Mouse (Mus musculus) liver, embryonic 15.5 days (tissue): ENCODE measurements around the gene Spock2. TPM values are rescaled to one million over a fixed set of nuclear protein-coding genes. Genes with fewer than 3 reads are reported as not detected.

ENCODE experiments used
- ATAC-seq: fragments of 200-750 bp; cut with Nextera tagmentation; 2 replicates; pipeline ENCODE4 v1.8.0; 2017; ENCODE audit warnings: moderate number of reproducible peaks, mild to moderate bottlenecking, moderate library complexity; ENCODE audit not compliant: insufficient read depth
- H3K27ac ChIP-seq: fragments of 300-500 bp; sonication (generic); replicated peaks from 2 replicates; pipeline ENCODE4 v1.5.1; 2015; ENCODE audit warnings: mild to moderate bottlenecking, inconsistent platforms
- H3K27me3 ChIP-seq: fragments of 300-500 bp; sonication (generic); 2 replicates; pipeline ENCODE4 v1.6.1; 2015; ENCODE audit warnings: mild to moderate bottlenecking, inconsistent platforms
- H3K36me3 ChIP-seq: fragments of 300-500 bp; sonication (generic); replicated peaks from 2 replicates; pipeline ENCODE4 v1.6.1; 2015; ENCODE audit warnings: moderate library complexity, mild to moderate bottlenecking, inconsistent platforms
- H3K4me1 ChIP-seq: fragments of 300-500 bp; sonication (generic); replicated peaks from 2 replicates; pipeline ENCODE4 v1.6.1; 2015; ENCODE audit warnings: inconsistent platforms
- H3K4me2 ChIP-seq: fragments of 300-500 bp; sonication (generic); 2 replicates; pipeline ENCODE4 v1.6.1; 2015; ENCODE audit warnings: moderate library complexity, mild to moderate bottlenecking, inconsistent platforms
- H3K4me3 ChIP-seq: fragments of 300-500 bp; sonication (generic); replicated peaks from 2 replicates; pipeline ENCODE4 v1.5.1; 2015; ENCODE audit warnings: mild to moderate bottlenecking, inconsistent platforms
- H3K9ac ChIP-seq: fragments of 300-500 bp; sonication (generic); 2 replicates; pipeline ENCODE4 v1.6.1; 2015; ENCODE audit warnings: moderate library complexity, mild to moderate bottlenecking, inconsistent platforms
- H3K9me3 ChIP-seq: fragments of 300-500 bp; sonication (generic); replicated peaks from 2 replicates; pipeline ENCODE4 v1.6.1; 2016; ENCODE audit warnings: inconsistent platforms
- WGBS: fragments of 180-500 bp; shearing (Covaris S2); methylation state at CpG from one replicate; pipeline ENCODE4 v1.1.7; 2015; ENCODE audit warnings: mixed read lengths; ENCODE audit not compliant: insufficient replicate concordance; 5-methylcytosine and 5-hydroxymethylcytosine counted together
- polyA plus RNA-seq: library from polyadenylated mRNA; unstranded; fragments of >200 nt; fragmentation: Nextera tagmentation; extraction: Ambion mirVana; gene quantifications from 2 replicates; pipeline ENCODE4 v1.2.1, GENCODE M21; 2015

Spock2 gene
- polyA plus RNA-seq, 1 experiment from 2014 or later, result 0.10 TPM

DNA sequence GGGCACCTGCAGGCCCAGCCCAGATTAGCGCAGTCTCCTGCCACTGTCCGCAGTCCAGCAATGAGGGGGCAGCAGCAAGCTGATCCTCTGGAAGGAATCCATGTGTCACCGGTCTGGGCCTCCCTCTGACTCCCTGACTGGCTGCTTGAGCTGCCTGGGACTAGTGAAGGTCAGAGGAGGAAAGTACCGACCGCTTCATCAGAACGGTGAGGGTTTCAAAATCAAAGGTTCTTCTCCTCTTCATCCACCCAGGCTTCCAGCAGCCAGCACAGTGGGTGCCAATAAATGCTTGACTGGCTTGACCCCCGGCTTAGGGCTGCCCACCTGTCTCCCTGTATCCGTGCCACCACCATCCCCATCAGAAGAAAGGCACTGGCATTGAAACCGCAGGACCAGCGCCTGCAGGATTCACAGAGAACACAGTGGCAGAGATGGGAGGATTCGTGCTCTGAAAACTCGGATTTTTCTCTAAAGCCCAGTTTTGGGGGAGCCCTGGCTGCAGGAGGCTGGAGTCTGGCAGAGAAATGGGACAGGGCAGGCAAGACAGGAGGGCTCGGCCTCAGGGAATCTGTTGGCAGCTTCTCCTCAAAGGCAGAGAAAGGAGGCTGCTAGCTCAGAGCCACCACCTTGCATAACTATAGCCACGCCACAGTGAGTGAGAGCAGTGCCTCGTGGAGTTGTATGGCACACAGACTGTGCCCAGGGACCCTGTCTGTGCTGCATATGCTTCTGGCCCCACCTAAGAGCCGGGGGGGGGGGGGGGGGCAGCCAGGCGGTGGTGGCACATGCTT, 2.5 kb downstream of the Spock2 start:
- no peaks in the 10 kb centered on the region for H3K36me3 ChIP-seq
- H3K4me3 ChIP-seq, result no peak overlapping the region
- no peak for ATAC-seq
- H3K9me3 ChIP-seq, result no peaks in the 10 kb centered on the region
- H3K4me1 ChIP-seq, result peaks cover 12% of the 10 kb centered on the region
- H3K9ac ChIP-seq, result no peak overlapping the region
- no peak overlapping the region for H3K27ac ChIP-seq
- WGBS, result 50% methylated on average over 17 of the region's 17 CpGs
- peaks cover 89% of the 10 kb centered on the region for H3K27me3 ChIP-seq
- H3K4me2 ChIP-seq, result no peak overlapping the region

DNA sequence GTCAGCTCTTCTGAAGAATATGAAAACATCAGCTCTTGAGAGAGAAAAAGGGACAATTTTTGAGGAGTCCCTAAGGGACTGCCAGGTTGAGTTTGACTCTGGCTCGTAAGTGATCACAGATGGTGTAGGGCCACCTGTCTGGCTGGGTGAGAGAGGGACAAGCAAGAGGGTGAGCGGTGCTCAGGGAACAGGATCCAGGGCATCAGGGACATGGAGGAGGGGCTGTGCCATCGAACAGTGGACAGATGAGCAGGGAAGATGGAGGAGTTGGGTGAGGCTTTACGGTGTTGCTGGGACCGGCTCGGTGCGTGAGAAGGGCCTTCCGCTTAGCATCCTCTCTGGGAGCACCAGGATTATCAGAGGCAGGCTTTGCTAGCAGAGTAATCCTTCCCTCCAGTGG, 3.3 kb downstream of the Spock2 start:
- no peak for ATAC-seq

DNA sequence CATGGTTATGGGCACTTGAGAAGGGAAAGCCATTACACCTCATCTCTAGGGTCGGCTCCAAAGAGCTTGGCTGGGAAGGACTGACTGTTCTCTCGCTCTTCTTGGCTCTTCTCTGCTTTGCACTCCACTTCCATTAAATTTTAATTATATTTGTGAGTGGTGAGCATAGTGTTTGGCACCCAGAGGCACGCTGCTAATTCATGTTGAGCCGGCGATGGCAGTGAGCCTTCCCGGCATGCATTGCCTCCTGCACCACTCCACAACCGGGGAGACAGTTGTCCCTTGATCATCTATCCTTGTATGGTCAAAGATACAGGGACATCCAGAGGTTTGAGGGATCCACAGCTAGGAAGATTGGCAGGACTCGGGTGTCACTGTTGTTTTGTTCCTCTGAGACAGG, 4.0 kb downstream of the Spock2 start:
- peaks cover 12% of the 10 kb centered on the region for H3K4me1 ChIP-seq
- no peak overlapping the region for H3K9ac ChIP-seq
- no peaks in the 10 kb centered on the region for H3K9me3 ChIP-seq
- no peak overlapping the region for H3K27ac ChIP-seq
- peaks cover 84% of the 10 kb centered on the region for H3K27me3 ChIP-seq
- no peak overlapping the region for H3K4me3 ChIP-seq
- H3K36me3 ChIP-seq, result no peaks in the 10 kb centered on the region
- 65% methylated on average over 8 of the region's 8 CpGs for WGBS
- no peak overlapping the region for H3K4me2 ChIP-seq
- no peak for ATAC-seq

More for the DNA sequence above, 3.3 kb downstream of the Spock2 start:
- Histone ChIP-seq H3K9ac (no peak overlapping the region), H3K4me3 (no peak overlapping the region), H3K27ac (no peak overlapping the region), H3K9me3 (no peaks in the 10 kb centered on the region), H3K4me1 (peaks cover 12% of the 10 kb centered on the region), H3K36me3 (no peaks in the 10 kb centered on the region), H3K27me3 (peaks cover 90% of the 10 kb centered on the region), H3K4me2 (no peak overlapping the region)
- 73% methylated on average over 8 of the region's 8 CpGs for WGBS

DNA sequence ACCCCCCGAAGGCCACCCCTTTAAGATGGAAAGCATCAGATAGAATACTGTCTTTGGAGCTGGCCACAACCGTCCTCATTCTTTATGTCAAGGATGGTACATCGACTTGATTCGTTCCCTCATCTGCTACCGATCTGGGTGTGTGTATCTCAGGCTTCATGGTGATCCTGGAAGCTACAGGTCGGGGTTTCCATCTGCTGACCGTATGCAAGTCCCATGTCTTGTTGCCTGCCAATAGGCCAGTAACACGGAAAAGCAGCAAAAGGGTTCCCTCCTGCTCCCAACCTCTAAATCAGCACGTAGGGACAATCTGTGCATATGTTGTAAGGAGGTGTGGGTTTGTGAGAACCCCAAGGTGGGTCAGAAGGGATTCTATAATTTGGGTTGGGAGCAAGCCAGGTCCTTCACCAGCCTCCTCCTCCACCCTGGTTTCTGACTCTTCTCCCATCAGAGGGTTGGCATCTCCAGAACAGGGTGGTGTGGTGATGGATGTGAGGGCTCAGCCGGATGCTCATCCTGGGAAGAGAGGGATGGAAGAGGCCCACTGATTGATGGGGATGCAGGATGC, 5.0 kb downstream of the Spock2 start:
- Histone ChIP-seq H3K4me3 (no peak overlapping the region), H3K9me3 (no peaks in the 10 kb centered on the region), H3K9ac (no peak overlapping the region), H3K27me3 (peaks cover 84% of the 10 kb centered on the region), H3K4me2 (no peak overlapping the region), H3K36me3 (no peaks in the 10 kb centered on the region), H3K27ac (no peak overlapping the region), H3K4me1 (peaks cover 12% of the 10 kb centered on the region)
- WGBS, result 60% methylated on average over 10 of the region's 10 CpGs
- no peak for ATAC-seq

DNA sequence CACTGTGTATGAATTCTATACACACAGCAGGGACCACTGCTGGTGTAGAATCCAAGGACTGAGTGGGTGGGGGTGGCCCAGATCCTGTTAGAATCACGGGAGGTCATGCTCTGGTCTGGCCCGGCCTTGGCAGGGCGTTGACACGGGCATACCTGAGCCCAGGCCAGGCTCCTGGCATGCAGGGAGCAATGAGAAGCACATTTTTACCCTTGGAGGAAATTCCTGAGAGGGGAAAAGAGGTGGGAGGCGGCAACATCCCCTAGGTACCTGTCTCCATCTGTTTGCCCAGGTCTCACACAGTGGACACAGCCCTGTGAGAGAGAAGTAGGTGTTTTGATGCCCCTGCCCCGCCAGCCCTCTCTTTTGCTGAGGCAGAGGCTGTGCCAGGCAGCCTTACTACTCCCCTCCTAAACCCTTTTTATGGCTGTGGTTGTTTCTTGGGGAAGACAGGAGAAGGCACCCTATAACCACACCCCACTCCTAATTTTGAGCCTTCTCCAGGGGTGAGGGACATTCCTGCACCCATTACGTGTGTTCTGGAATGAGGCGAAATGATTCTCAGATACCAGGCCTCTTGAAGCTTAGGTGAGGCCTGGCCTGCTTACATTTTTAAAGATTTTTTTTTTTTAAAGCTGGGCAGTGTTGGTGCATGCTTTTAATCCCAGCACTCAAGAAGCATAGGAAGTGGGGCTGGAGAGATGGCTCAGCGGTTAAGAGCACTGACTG, 8.1 kb downstream of the Spock2 start:
- Histone ChIP-seq H3K27ac (no peak overlapping the region), H3K4me1 (no peaks in the 10 kb centered on the region), H3K27me3 (peaks cover 55% of the 10 kb centered on the region), H3K4me2 (no peak overlapping the region), H3K9ac (no peak overlapping the region), H3K9me3 (no peaks in the 10 kb centered on the region), H3K4me3 (no peak overlapping the region), H3K36me3 (no peaks in the 10 kb centered on the region)
- WGBS, result 61% methylated on average over 9 of the region's 9 CpGs
- ATAC-seq, result no peak

DNA sequence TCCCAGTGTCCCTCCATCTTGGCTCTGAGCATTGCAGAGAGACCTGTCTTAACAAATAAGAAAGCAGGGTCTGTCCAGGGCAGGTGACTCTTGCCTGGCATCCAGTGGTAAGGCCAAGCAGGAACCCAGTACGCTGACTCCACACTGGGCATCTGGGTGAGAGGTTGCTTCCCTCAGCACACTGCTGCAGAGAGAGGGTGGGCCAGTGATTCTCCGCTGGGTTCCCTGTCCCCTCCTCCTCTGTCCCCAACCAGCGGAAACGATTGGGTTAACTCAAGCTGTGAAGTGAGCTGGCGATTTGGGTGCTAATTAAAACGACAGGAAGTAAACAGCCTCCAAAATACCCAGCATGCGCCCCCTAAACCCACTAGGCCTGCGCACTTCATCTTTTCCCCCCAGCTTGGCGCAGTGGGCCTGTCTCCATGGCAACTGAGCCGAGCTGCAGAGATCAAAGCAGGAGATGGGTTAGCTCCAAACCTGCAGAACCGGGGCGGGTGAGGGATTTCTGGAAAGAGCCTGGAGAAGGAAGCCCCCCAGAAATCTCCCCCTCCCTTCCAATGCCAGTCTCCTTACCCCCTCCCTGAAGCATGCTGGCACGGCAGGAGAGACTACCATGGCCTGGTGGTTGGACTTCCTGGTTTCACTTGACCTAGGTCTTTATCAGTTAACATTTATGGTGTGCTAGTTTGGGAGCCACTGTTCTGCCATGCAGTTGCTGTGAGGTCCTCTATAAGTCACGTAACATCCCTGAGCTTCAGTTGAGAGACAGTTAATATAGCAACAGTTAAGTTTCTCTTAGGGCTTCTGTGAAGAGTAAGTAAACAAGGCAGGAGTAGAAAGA, 9.5 kb downstream of the Spock2 start:
- peaks cover 40% of the 10 kb centered on the region for H3K27me3 ChIP-seq
- H3K4me1 ChIP-seq, result no peaks in the 10 kb centered on the region
- no peak overlapping the region for H3K9ac ChIP-seq
- ATAC-seq, result no peak
- no peaks in the 10 kb centered on the region for H3K9me3 ChIP-seq
- no peak overlapping the region for H3K27ac ChIP-seq
- H3K4me3 ChIP-seq, result no peak overlapping the region
- no peak overlapping the region for H3K4me2 ChIP-seq
- 10% methylated on average over 14 of the region's 14 CpGs for WGBS
- no peaks in the 10 kb centered on the region for H3K36me3 ChIP-seq

DNA sequence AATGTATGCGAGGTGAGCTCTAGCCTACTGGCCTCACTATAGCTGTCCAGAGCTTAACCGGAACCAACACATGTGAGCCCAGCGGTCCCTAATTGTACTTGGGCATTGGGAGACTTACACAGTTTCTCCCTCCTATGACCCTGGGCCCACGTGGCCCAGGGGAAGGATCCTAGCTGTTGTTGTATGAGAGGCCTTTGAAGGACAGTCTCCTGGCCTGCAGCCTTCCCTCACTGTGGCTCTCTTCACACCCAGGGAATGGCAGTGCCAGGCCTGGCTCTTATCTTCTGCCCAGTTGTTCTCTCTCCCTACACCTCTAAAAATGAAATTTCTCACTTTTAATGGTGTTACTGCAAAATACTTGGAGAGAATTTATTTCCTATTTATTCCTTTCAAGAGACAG, 11.0 kb downstream of the Spock2 start:
- 49% methylated on average over 4 of the region's 4 CpGs for WGBS
- Histone ChIP-seq H3K4me1 (no peaks in the 10 kb centered on the region), H3K27ac (no peak overlapping the region), H3K36me3 (no peaks in the 10 kb centered on the region), H3K9ac (no peak overlapping the region), H3K27me3 (peaks cover 28% of the 10 kb centered on the region), H3K4me2 (no peak overlapping the region), H3K9me3 (no peaks in the 10 kb centered on the region), H3K4me3 (no peak overlapping the region)
- ATAC-seq, result no peak

DNA sequence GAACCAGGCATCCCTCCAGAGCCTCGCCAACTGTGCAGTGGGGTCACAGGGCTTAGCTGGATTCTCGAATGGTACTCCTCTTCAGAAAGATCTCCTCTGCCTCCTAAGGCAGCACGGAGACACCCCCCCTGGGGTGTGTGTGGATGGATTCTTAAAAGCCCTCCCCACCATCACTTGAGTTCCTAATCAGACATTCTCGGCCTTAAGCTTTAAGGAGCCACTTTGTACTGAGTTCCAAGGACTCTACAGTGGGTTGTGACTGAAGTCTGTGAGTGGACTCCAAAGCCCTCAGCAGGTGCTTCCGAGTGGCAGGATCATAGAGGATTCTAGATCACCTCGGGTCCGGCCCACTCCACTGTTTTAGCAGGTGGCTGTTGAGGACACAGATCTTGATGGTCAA, 12.4 kb downstream of the Spock2 start:
- no peak overlapping the region for H3K9ac ChIP-seq
- no peak overlapping the region for H3K27ac ChIP-seq
- no peak for ATAC-seq
- H3K9me3 ChIP-seq, result no peaks in the 10 kb centered on the region
- no peak overlapping the region for H3K4me3 ChIP-seq
- H3K4me2 ChIP-seq, result no peak overlapping the region
- H3K4me1 ChIP-seq, result no peaks in the 10 kb centered on the region
- peaks cover 20% of the 10 kb centered on the region for H3K27me3 ChIP-seq
- no peaks in the 10 kb centered on the region for H3K36me3 ChIP-seq
- WGBS, result 55% methylated on average over 7 of the region's 7 CpGs

DNA sequence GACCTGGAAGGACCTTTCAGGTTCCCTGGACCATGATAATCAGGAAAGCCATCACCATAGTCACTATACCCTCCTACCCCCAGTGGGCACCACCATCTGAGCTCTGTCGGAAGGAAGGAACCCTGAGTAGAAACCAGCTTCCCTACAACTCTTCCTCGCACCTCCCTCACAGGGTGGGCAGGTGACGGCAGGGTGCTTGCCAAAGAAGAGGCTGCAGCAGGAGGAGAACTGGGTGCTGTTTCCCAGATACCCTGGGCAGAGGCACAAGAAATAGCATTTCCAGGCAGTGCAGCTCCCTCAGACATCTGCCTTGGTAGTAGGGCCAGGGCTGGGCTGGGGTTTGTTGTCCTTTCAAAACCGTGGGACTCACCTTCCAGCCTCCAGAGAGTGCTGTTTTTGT, 14.6 kb downstream of the Spock2 start:
- Histone ChIP-seq H3K36me3 (no peaks in the 10 kb centered on the region), H3K4me3 (no peak overlapping the region), H3K9me3 (no peaks in the 10 kb centered on the region), H3K4me1 (peaks cover 1% of the 10 kb centered on the region; the same call in 1 of the 2 replicates), H3K9ac (no peak overlapping the region), H3K27ac (no peak overlapping the region), H3K27me3 (peaks cover 6% of the 10 kb centered on the region), H3K4me2 (no peak overlapping the region)
- 62% methylated on average over 4 of the region's 4 CpGs for WGBS
- no peak for ATAC-seq

DNA sequence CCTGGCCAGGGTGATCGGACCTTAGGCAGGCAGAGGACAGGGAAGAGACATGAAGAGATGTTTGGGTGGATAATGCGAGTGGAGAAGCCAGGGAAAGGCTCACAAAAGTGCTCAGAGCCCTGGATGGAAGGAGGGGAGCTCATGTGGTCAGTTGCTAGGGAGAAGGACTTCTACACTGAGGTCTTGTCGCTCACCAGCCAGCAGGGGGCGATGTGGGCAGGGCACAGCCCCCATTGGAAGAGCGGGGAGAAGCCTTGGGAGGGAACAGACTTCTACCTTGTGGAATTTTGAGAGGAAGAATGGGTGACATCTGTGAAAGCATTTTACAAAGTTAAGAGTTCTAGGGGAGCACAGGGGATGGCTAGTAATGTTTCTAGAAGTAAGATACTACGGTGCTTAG, 18.1 kb downstream of the Spock2 start:
- Histone ChIP-seq H3K4me1 (peaks cover 7% of the 10 kb centered on the region; the same call in 1 of the 2 replicates), H3K4me2 (no peak overlapping the region), H3K27ac (no peak overlapping the region), H3K4me3 (no peak overlapping the region), H3K9ac (no peak overlapping the region), H3K9me3 (no peaks in the 10 kb centered on the region), H3K27me3 (peaks cover 5% of the 10 kb centered on the region; the same call in 1 of the 2 replicates), H3K36me3 (no peaks in the 10 kb centered on the region)
- WGBS, result 57% methylated on average over 6 of the region's 6 CpGs
- no peak for ATAC-seq
